Mouse (Mus musculus) lung, postnatal 0 days (tissue): ENCODE data around the gene Vps9d1.

Experiments
- CTCF ChIP-seq: IDR thresholded peaks from 2 replicates; pipeline ENCODE4 v1.5.1; 2016; ENCODE audit warnings: antibody characterized with exemption, mild to moderate bottlenecking
- EP300 ChIP-seq: IDR thresholded peaks from 2 replicates; pipeline ENCODE4 v1.6.1; 2016; ENCODE audit warnings: antibody characterized with exemption, mild to moderate bottlenecking, control low read depth

- TF ChIP-seq EP300 = no peak
- TF ChIP-seq CTCF = no peak
Measured at GRCm38 (mm10) chr8:123211876-123212275, 42.3 kb downstream of the Vps9d1 start.
